Mouse (Mus musculus) liver, adult 2 months (tissue): Measurements from ENCODE around the gene Ate1. TPM values are rescaled to one million over a fixed set of nuclear protein-coding genes. Genes with fewer than 3 reads are reported as not detected.

ENCODE experiments used
- DNase-seq: peaks from one replicate; pipeline ENCODE4 v3.0.0-alpha.2; 2011; ENCODE audit warnings: low read depth, low spot score; ENCODE audit errors: extremely low read depth
- H3K27ac ChIP-seq: fragments of 200-500 bp; replicated peaks from 2 replicates; pipeline ENCODE4 v1.5.1; 2012; ENCODE audit warnings: low read depth, mild to moderate bottlenecking, control low read depth, inconsistent platforms, low read length; ENCODE audit not compliant: insufficient read depth
- H3K27me3 ChIP-seq: fragments of 200-500 bp; 2 replicates; pipeline ENCODE4 v1.6.1; 2012; ENCODE audit warnings: mild to moderate bottlenecking, moderate library complexity, low read length, inconsistent platforms; ENCODE audit not compliant: control insufficient read depth, insufficient read depth
- H3K36me3 ChIP-seq: fragments of 200-500 bp; 2 replicates; pipeline ENCODE4 v1.6.1; 2012; ENCODE audit warnings: low read length, inconsistent platforms; ENCODE audit not compliant: control insufficient read depth, insufficient read depth
- H3K4me1 ChIP-seq: fragments of 200-500 bp; 2 replicates; pipeline ENCODE4 v1.6.1; 2011; ENCODE audit warnings: low read length; ENCODE audit not compliant: control insufficient read depth, insufficient read depth
- H3K4me3 ChIP-seq: fragments of 200-500 bp; 2 replicates; pipeline ENCODE4 v1.5.1; 2011; ENCODE audit warnings: low read depth, mild to moderate bottlenecking, control low read depth, low read length, moderate library complexity; ENCODE audit not compliant: insufficient read depth
- H3K79me2 ChIP-seq: fragments of 200-500 bp; 2 replicates; pipeline ENCODE4 v1.6.1; 2012; ENCODE audit warnings: inconsistent platforms, mild to moderate bottlenecking, low read length, moderate library complexity; ENCODE audit not compliant: control insufficient read depth, insufficient read depth
- H3K9ac ChIP-seq: fragments of 200-500 bp; 2 replicates; pipeline ENCODE4 v1.6.1; 2012; ENCODE audit warnings: low read depth, mild to moderate bottlenecking, control low read depth, inconsistent platforms, low read length
- CTCF ChIP-seq: fragments of 200-500 bp; IDR thresholded peaks from 2 replicates; pipeline ENCODE4 v1.5.1; 2011; ENCODE audit warnings: low read depth, low read length, control low read depth
- POLR2A ChIP-seq: fragments of 200-500 bp; IDR thresholded peaks from 2 replicates; pipeline ENCODE4 v1.6.1; 2011; ENCODE audit warnings: low read length, control low read depth; ENCODE audit not compliant: insufficient read depth; ENCODE audit errors: extremely low read depth
- WGBS: fragments of 180-500 bp; shearing (Covaris S2); methylation state at CpG from one replicate; pipeline ENCODE4 v1.1.7; 2018; 5-methylcytosine and 5-hydroxymethylcytosine counted together
- polyA plus RNA-seq: library from polyadenylated mRNA; depleted of rRNA; stranded (reverse); fragments of >200 nt; gene quantifications from 2 replicates; pipeline ENCODE4 v1.2.3, GENCODE M21; 2012; rRNA removed
- total RNA-seq: library from RNA; depleted of rRNA; stranded (reverse); fragments of >200 nt; gene quantifications from 2 replicates; pipeline ENCODE4 v1.2.3, GENCODE M21; 2014; rRNA removed

Gene Ate1
- total and polyA plus RNA-seq, 2 experiments: 4.4 to 23.7 TPM

DNA sequence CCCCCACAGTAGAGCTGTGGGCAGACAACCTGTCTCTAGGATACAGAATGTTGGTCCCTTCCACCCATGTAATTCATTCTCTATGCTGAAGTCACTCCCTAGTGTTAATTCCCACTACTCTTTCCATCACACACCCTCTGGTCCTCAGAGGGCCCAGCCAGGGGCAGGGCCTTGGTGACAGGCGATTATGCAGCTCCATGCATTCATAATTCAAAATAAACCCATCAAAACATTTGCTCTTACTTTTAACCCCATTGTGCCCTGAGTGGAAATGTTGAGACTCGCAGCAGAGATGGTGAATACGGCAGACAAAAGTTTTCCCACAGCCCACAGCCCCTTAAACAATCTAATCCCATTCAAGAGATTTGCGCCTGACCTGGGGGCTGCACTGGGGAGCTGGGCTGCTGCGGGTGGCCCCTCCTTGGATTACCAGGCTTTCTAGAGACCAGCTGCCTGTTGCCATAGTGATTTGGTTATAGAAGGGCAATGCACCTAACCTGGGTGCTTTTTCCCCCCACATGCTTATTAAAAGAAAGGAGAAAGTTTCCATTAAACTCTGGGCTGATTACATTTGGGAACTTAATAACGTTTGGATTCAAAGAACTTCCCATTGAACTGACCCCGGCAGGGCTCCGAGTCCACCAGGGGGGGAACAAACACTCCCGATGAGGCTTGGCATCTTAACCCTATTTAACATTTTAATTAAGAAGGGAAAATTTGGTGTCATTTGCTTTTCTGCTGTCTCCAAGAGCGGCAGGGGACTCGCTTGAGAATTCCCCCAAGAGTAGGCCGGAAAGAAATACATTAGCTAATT lies 152.7 kb downstream of the Ate1 start:
- no peak overlapping the region for H3K4me3 ChIP-seq
- no peak overlapping the region for H3K9ac ChIP-seq
- no peaks in the 10 kb centered on the region for H3K27me3 ChIP-seq
- no peak overlapping the region for H3K27ac ChIP-seq
- no peaks in the 10 kb centered on the region for H3K4me1 ChIP-seq
- H3K79me2 ChIP-seq: no peaks in the 10 kb centered on the region
- 65% methylated on average over 12 of the region's 12 CpGs for WGBS
- no peaks in the 10 kb centered on the region for H3K36me3 ChIP-seq
- TF ChIP-seq CTCF (no peak), POLR2A (no peak)
- DNase-seq: no peak

DNA sequence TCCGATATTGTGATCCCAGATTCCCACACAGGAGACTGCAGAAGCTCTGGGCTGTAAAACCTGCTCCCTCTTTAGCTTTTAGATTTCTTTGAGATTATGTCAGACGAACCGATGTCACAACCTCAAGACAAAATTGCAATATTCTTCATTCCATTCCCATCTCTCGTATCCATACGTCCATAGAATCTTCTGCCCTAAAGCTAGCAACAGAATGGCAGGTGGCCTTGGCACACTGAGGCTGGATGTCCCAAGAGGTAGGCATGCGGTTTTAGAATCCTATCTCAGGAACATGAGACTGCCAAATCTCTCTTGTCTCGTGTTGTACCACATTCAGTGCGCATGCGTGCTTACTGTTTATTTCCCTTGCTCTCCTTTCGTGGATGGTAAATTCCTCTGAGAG lies 154.5 kb downstream of the Ate1 start:
- no peaks in the 10 kb centered on the region for H3K4me1 ChIP-seq
- no peak for DNase-seq
- H3K27me3 ChIP-seq: no peaks in the 10 kb centered on the region
- H3K27ac ChIP-seq: no peak overlapping the region
- no peak overlapping the region for H3K9ac ChIP-seq
- H3K4me3 ChIP-seq: no peak overlapping the region
- WGBS: 95% methylated on average over 10 of the region's 10 CpGs
- H3K79me2 ChIP-seq: no peaks in the 10 kb centered on the region
- TF ChIP-seq CTCF (no peak), POLR2A (no peak)
- no peaks in the 10 kb centered on the region for H3K36me3 ChIP-seq

Other genes with a start within 250 kb of the Ate1 start
- gene Nsmce4a, start 52.7 kb upstream of the Ate1 start, total RNA-seq: 58.5 and 73.5 TPM in 2 replicates
- 20.8 and 24.7 TPM in 2 replicates for gene Nsmce4a, start 52.7 kb upstream of the Ate1 start, polyA plus RNA-seq
- gene Tacc2, start 57.1 kb upstream of the Ate1 start, total RNA-seq: 13.5 and 14.3 TPM in 2 replicates
- gene Tacc2, start 57.1 kb upstream of the Ate1 start, polyA plus RNA-seq: 8.4 and 10.0 TPM in 2 replicates